Comparison of ENCODE assay signal across 7 mouse cellular contexts in the genomic region with DNA sequence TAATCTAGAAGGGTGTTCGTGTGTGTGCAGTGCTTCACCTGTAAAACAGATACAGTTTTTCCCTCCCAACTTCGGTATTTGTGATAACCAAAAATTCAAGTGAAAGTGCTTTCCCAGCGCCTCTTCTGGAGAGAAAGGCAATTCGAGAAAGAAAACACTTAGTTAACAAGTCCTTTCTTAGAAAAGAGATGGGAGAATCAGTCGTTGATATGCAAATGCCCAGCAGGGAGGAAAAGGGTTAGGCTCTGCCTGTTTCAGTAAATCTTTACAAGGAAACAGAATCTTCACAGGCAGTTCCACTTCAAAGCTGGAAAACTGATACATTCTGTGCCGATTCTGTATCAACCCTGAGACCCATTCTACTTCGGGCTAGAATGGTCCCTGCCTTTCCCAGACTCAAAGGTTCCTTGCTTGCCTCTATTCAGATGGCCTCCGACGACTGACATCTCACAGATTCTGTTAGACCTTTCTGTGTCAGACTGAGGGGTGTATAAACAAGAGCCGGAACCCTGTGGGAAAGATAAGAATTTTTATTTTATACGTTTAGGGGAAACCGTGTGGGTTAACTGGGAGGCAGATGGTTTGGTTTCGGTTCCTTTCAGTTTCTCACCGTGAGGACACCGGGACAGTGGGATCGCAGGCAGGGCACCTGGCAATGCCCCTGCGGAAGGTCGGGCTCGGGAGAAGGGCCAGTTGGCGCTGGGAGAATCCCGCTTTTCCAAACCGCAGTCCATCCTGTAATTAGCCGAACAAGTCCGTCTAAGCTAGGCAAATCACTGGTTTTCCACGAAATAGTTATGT. TPM values are rescaled to one million over a fixed set of nuclear protein-coding genes. Genes with fewer than 3 reads are reported as not detected.
DNase-seq lines count a peak whose midpoint lies in the region; ATAC-seq lines count a peak whose summit lies in the region.

A gene (plus strand): TSS at position 508 of the 801 bp plus-strand sequence.

- peaks cover 6% of the 10 kb centered on the region; the same call in 1 of the 2 replicates for H3K4me1 ChIP-seq in neural tube, embryonic 11.5 days (ENCODE audit: control insufficient read depth, insufficient read depth, low read length)
- H3K4me1 ChIP-seq in embryonic facial prominence, embryonic 11.5 days (ENCODE audit: control insufficient read depth, insufficient read depth, low read length), result peaks cover 5% of the 10 kb centered on the region
- peaks cover 12% of the 10 kb centered on the region; the same call in 1 of the 2 replicates for H3K4me1 ChIP-seq in midbrain, embryonic 14.5 days (ENCODE audit: control insufficient read depth, insufficient read depth, low read length)

- H3K9ac ChIP-seq in neural tube, embryonic 11.5 days (ENCODE audit: low read length), result peak within 1 kb of the TSS; percentile 27; the same call in 1 of the 2 replicates
- H3K9ac ChIP-seq in embryonic facial prominence, embryonic 11.5 days (replicated peaks; ENCODE audit: low read length), result peak within 1 kb of the TSS; percentile 37
- H3K9ac ChIP-seq in midbrain, embryonic 14.5 days (replicated peaks; ENCODE audit: low read length), result peak within 1 kb of the TSS; percentile 60

- peak within 1 kb of the TSS; percentile 52 for H3K4me3 ChIP-seq in neural tube, embryonic 11.5 days (ENCODE audit: low read depth, low read length)
- peak within 1 kb of the TSS; percentile 55 for H3K4me3 ChIP-seq in embryonic facial prominence, embryonic 11.5 days (ENCODE audit: low read depth, low read length)
- H3K4me3 ChIP-seq in midbrain, embryonic 14.5 days (replicated peaks; ENCODE audit: low read depth, low read length), result peak within 1 kb of the TSS; percentile 63

- no peaks in the 10 kb centered on the region for H3K9me3 ChIP-seq in neural tube, embryonic 11.5 days (ENCODE audit: control insufficient read depth, low read length)
- H3K9me3 ChIP-seq in embryonic facial prominence, embryonic 11.5 days (replicated peaks; ENCODE audit: control insufficient read depth, low read length), result no peaks in the 10 kb centered on the region
- H3K9me3 ChIP-seq in midbrain, embryonic 14.5 days (ENCODE audit: control insufficient read depth, low read length), result no peaks in the 10 kb centered on the region

- peaks cover 38% of the 10 kb centered on the region for H3K27me3 ChIP-seq in neural tube, embryonic 11.5 days (ENCODE audit: control insufficient read depth, insufficient read depth, low read length)
- peaks cover 35% of the 10 kb centered on the region for H3K27me3 ChIP-seq in embryonic facial prominence, embryonic 11.5 days (ENCODE audit: control insufficient read depth, insufficient read depth, low read length)
- H3K27me3 ChIP-seq in midbrain, embryonic 14.5 days (ENCODE audit: control insufficient read depth, insufficient read depth, low read length), result peaks cover 48% of the 10 kb centered on the region

- intact Hi-C loops in gastrocnemius, postnatal 36 days (cut with DNase I), result loop anchor here (5.0 kb wide), 1 partner anchor 87 kb away; no protein-coding TSS in a partner anchor
- intact Hi-C loops in left cerebral cortex, postnatal 25 days (cut with DNase I), result no loop called here

- peak within 1 kb of the TSS; percentile 97 for H3K4me2 ChIP-seq in neural tube, embryonic 11.5 days (ENCODE audit: low read depth)
- peak within 1 kb of the TSS; percentile 93 for H3K4me2 ChIP-seq in embryonic facial prominence, embryonic 11.5 days (ENCODE audit: low read depth, low read length)
- peak within 1 kb of the TSS; percentile 99 for H3K4me2 ChIP-seq in midbrain, embryonic 14.5 days (ENCODE audit: low read length)

- DNase-seq in neural tube, embryonic 11.5 days (ENCODE audit: low spot score), result peak; percentile 20
- DNase-seq in neural tube, embryonic 10.5 days (ENCODE audit: extremely low spot score, low spot score), result no peak
- no peak for DNase-seq in embryonic facial prominence, embryonic 11.5 days (ENCODE audit: low spot score)
- DNase-seq in gastrocnemius, postnatal 36 days, result no peak
- DNase-seq in kidney, postnatal 25 days, result peak; percentile 9 to 51
- peak; percentile 24 for DNase-seq in midbrain, embryonic 14.5 days
- no peak for DNase-seq in left cerebral cortex, postnatal 25 days (ENCODE audit: low spot score in 2 of 2)

- ATAC-seq in neural tube, embryonic 11.5 days (ENCODE audit: insufficient read depth, low FRiP score, low TSS enrichment), result no peak
- ATAC-seq in embryonic facial prominence, embryonic 11.5 days (replicated peaks; ENCODE audit: insufficient number of reproducible peaks, low FRiP score, low TSS enrichment, low read depth), result no peak
- ATAC-seq in midbrain, embryonic 14.5 days (ENCODE audit: low FRiP score, low TSS enrichment), result no peak

- no peak within 1 kb of the TSS for H3K27ac ChIP-seq in neural tube, embryonic 11.5 days (ENCODE audit: low read depth, low read length)
- H3K27ac ChIP-seq in embryonic facial prominence, embryonic 11.5 days (replicated peaks; ENCODE audit: low read depth, low read length), result no peak within 1 kb of the TSS
- H3K27ac ChIP-seq in midbrain, embryonic 14.5 days (replicated peaks; ENCODE audit: low read depth, low read length), result no peak within 1 kb of the TSS

- H3K36me3 ChIP-seq in neural tube, embryonic 11.5 days (ENCODE audit: control insufficient read depth, insufficient read depth, low read length), result no peaks in the 10 kb centered on the region
- H3K36me3 ChIP-seq in embryonic facial prominence, embryonic 11.5 days (replicated peaks; ENCODE audit: control insufficient read depth, insufficient read depth, low read depth, low read length), result no peaks in the 10 kb centered on the region
- no peaks in the 10 kb centered on the region for H3K36me3 ChIP-seq in midbrain, embryonic 14.5 days (ENCODE audit: control insufficient read depth, insufficient read depth, low read length)

- WGBS in neural tube, embryonic 11.5 days, result 2% methylated on average over 25 of the region's 25 CpGs
- WGBS in embryonic facial prominence, embryonic 11.5 days, result 3% methylated on average over 25 of the region's 25 CpGs
- WGBS in midbrain, embryonic 14.5 days, result 3% methylated on average over 25 of the region's 25 CpGs

RNA-seq across cellular contexts. Expression of the gene that starts here (rescaled TPM):
- not detected in 2 replicates for polyA plus RNA-seq in neural tube, embryonic 11.5 days (2014; fragmentation: Nextera tagmentation; extraction: Ambion mirVana)
- polyA plus RNA-seq in embryonic facial prominence, embryonic 11.5 days (2014; fragmentation: Nextera tagmentation; extraction: Ambion mirVana), result 0.08 and 0.11 TPM in 2 replicates
- total RNA-seq in gastrocnemius, postnatal 36 days (2021), result 10 to 100 TPM; 18.5 to 21.0 TPM
- 0.05 TPM in 1 of 2 replicates, not detected in the other for polyA plus RNA-seq in midbrain, embryonic 14.5 days (2014; fragmentation: Nextera tagmentation; extraction: Ambion mirVana)
- total RNA-seq in left cerebral cortex, postnatal 25 days (2021), result 1 to 10 TPM; 3.3 to 3.4 TPM

Comparison
In these comparisons a context has a peak if more than half of its experiments do, and no peak if none do; other contexts are left out.
1. RNA of the gene that starts here (total RNA-seq): 18.5 to 21.0 TPM in gastrocnemius, postnatal 36 days; 3.3 to 3.4 TPM in left cerebral cortex, postnatal 25 days; every median in the first group is over 4 times any median in the second.
2. Peak in DNase-seq, H3K4me3 ChIP-seq, H3K9ac ChIP-seq and H3K4me2 ChIP-seq in neural tube, embryonic 11.5 days; RNA of the gene not detected or under 1 TPM.
3. Peak in DNase-seq, H3K4me3 ChIP-seq, H3K9ac ChIP-seq and H3K4me2 ChIP-seq in midbrain, embryonic 14.5 days; RNA of the gene not detected or under 1 TPM.
4. DNase-seq: peak in kidney, postnatal 25 days (2 of 2); none in neural tube, embryonic 10.5 days (single experiment), embryonic facial prominence, embryonic 11.5 days (single experiment), gastrocnemius, postnatal 36 days (0 of 2) and left cerebral cortex, postnatal 25 days (0 of 2).
5. Peak in every context shown above with its lines, with median percentiles within 50 percentile points of each other: H3K4me2 ChIP-seq, H3K4me3 ChIP-seq and H3K9ac ChIP-seq.